Mouse (Mus musculus) liver, embryonic 12.5 days (tissue): Measurements from ENCODE around the gene Xrcc6. TPM values are rescaled to one million over a fixed set of nuclear protein-coding genes. Genes with fewer than 3 reads are reported as not detected.

Experiments used
- ATAC-seq: fragments of 200-750 bp; cut with Nextera tagmentation; 2 replicates; pipeline ENCODE4 v1.8.0; 2017; ENCODE audit warnings: moderate number of reproducible peaks, mild to moderate bottlenecking, moderate library complexity
- H3K27ac ChIP-seq: fragments of 300-500 bp; sonication (generic); 2 replicates; pipeline ENCODE4 v1.5.1; 2016; ENCODE audit warnings: mild to moderate bottlenecking
- H3K27me3 ChIP-seq: fragments of 300-500 bp; sonication (generic); replicated peaks from 2 replicates; pipeline ENCODE4 v1.6.1; 2016; ENCODE audit warnings: mild to moderate bottlenecking, moderate library complexity
- H3K36me3 ChIP-seq: fragments of 300-500 bp; sonication (generic); 2 replicates; pipeline ENCODE4 v1.6.1; 2016; ENCODE audit warnings: mild to moderate bottlenecking, moderate library complexity
- H3K4me1 ChIP-seq: fragments of 300-500 bp; sonication (generic); 2 replicates; pipeline ENCODE4 v1.6.1; 2016
- H3K4me2 ChIP-seq: fragments of 300-500 bp; sonication (generic); 2 replicates; pipeline ENCODE4 v1.6.1; 2016; ENCODE audit warnings: mild to moderate bottlenecking, moderate library complexity
- H3K4me3 ChIP-seq: fragments of 300-500 bp; sonication (generic); 2 replicates; pipeline ENCODE4 v1.5.1; 2016; ENCODE audit warnings: mild to moderate bottlenecking, moderate library complexity
- H3K9ac ChIP-seq: fragments of 300-500 bp; sonication (generic); 2 replicates; pipeline ENCODE4 v1.6.1; 2016; ENCODE audit warnings: mild to moderate bottlenecking, moderate library complexity
- H3K9me3 ChIP-seq: fragments of 300-500 bp; sonication (generic); replicated peaks from 2 replicates; pipeline ENCODE4 v1.6.1; 2016; ENCODE audit warnings: mild to moderate bottlenecking, moderate library complexity
- WGBS: fragments of 180-500 bp; shearing (Covaris S2); methylation state at CpG from one replicate; pipeline ENCODE4 v1.1.7; 2016; ENCODE audit not compliant: insufficient replicate concordance; 5-methylcytosine and 5-hydroxymethylcytosine counted together
- polyA plus RNA-seq: library from polyadenylated mRNA; unstranded; fragments of >200 nt; fragmentation: Nextera tagmentation; extraction: Ambion mirVana; gene quantifications from 2 replicates; pipeline ENCODE4 v1.2.1, GENCODE M21; 2016

The Xrcc6 gene
- polyA plus RNA-seq, 1 experiment from 2014 or later, result 98.7 TPM

GRCm38 (mm10) chr15:81954151-81954583 lies 33.5 kb upstream of the Xrcc6 start:
- no peaks in the 10 kb centered on the region for H3K9me3 ChIP-seq
- H3K27me3 ChIP-seq, result no peaks in the 10 kb centered on the region
- peaks cover 57% of the 10 kb centered on the region for H3K36me3 ChIP-seq
- no peak for ATAC-seq
- H3K4me2 ChIP-seq, result no peak overlapping the region
- H3K27ac ChIP-seq, result no peak overlapping the region
- H3K9ac ChIP-seq, result no peak overlapping the region
- H3K4me1 ChIP-seq, result peaks cover 13% of the 10 kb centered on the region
- no peak overlapping the region for H3K4me3 ChIP-seq
- 84% methylated on average over 9 of the region's 9 CpGs for WGBS

GRCm38 (mm10) chr15:81954716-81955115 lies 32.9 kb upstream of the Xrcc6 start:
- Histone ChIP-seq H3K9me3 (no peaks in the 10 kb centered on the region), H3K27me3 (no peaks in the 10 kb centered on the region), H3K27ac (no peak overlapping the region), H3K4me2 (no peak overlapping the region), H3K9ac (no peak overlapping the region), H3K36me3 (peaks cover 57% of the 10 kb centered on the region), H3K4me1 (peaks cover 14% of the 10 kb centered on the region), H3K4me3 (no peak overlapping the region)
- no peak for ATAC-seq
- WGBS, result 93% methylated on average over 6 of the region's 6 CpGs

DNA sequence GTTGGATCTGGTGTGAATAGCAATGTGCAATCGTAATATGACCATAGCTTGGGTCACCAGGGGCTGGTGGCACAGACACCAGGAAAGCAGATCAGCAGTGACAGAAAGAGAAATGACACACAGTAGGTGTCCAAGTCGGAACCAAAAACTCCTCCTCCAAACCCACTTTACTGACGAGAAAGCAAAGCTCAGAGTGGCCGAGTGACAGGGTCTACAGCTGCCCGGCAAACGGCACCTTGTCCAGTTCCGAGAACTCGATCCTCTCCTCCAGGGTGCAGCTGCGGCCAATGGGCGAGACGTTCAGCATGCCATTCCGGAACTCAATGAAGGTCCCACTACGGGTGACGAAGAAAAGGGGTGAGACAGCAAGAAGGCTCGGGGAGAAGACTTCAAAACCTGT lies 32.2 kb upstream of the Xrcc6 start:
- Histone ChIP-seq H3K27ac (no peak overlapping the region), H3K27me3 (no peaks in the 10 kb centered on the region), H3K4me3 (no peak overlapping the region), H3K9ac (no peak overlapping the region), H3K4me1 (peaks cover 19% of the 10 kb centered on the region), H3K4me2 (no peak overlapping the region), H3K36me3 (peaks cover 57% of the 10 kb centered on the region), H3K9me3 (no peaks in the 10 kb centered on the region)
- 87% methylated on average over 15 of the region's 15 CpGs for WGBS
- no peak for ATAC-seq

GRCm38 (mm10) chr15:81956457-81956856 lies 31.2 kb upstream of the Xrcc6 start:
- H3K27ac ChIP-seq, result no peak overlapping the region
- no peak overlapping the region for H3K9ac ChIP-seq
- ATAC-seq, result no peak
- no peaks in the 10 kb centered on the region for H3K9me3 ChIP-seq
- no peak overlapping the region for H3K4me2 ChIP-seq
- H3K4me3 ChIP-seq, result no peak overlapping the region
- H3K4me1 ChIP-seq, result peaks cover 24% of the 10 kb centered on the region
- WGBS, result 57% methylated on average over 8 of the region's 8 CpGs
- peaks cover 52% of the 10 kb centered on the region for H3K36me3 ChIP-seq
- H3K27me3 ChIP-seq, result no peaks in the 10 kb centered on the region

GRCm38 (mm10) chr15:81957598-81957997 lies 30.0 kb upstream of the Xrcc6 start:
- H3K4me3 ChIP-seq, result no peak overlapping the region
- no peak for ATAC-seq
- WGBS, result 81% methylated on average over 11 of the region's 11 CpGs
- H3K4me1 ChIP-seq, result peaks cover 26% of the 10 kb centered on the region
- no peaks in the 10 kb centered on the region for H3K27me3 ChIP-seq
- H3K9ac ChIP-seq, result no peak overlapping the region
- no peaks in the 10 kb centered on the region for H3K9me3 ChIP-seq
- H3K4me2 ChIP-seq, result no peak overlapping the region
- no peak overlapping the region for H3K27ac ChIP-seq
- peaks cover 40% of the 10 kb centered on the region for H3K36me3 ChIP-seq

GRCm38 (mm10) chr15:81958906-81959305 lies 28.7 kb upstream of the Xrcc6 start:
- WGBS, result 55% methylated on average over 3 of the region's 3 CpGs
- Histone ChIP-seq H3K4me2 (peak overlapping the region; percentile 100), H3K4me3 (no peak overlapping the region), H3K4me1 (peaks cover 26% of the 10 kb centered on the region), H3K9ac (peak overlapping the region; percentile 42), H3K36me3 (peaks cover 30% of the 10 kb centered on the region), H3K9me3 (no peaks in the 10 kb centered on the region), H3K27ac (peak overlapping the region; percentile 66; the same call in 1 of the 2 replicates), H3K27me3 (no peaks in the 10 kb centered on the region)
- ATAC-seq, result no peak

- Histone ChIP-seq H3K27ac (peak within 1 kb of the TSS; percentile 91), H3K9me3 (no peaks in the 10 kb centered on the region), H3K4me1 (peaks cover 34% of the 10 kb centered on the region), H3K9ac (peak within 1 kb of the TSS; percentile 87), H3K4me2 (peak within 1 kb of the TSS; percentile 100), H3K4me3 (peak within 1 kb of the TSS; percentile 82), H3K36me3 (peaks cover 15% of the 10 kb centered on the region), H3K27me3 (no peaks in the 10 kb centered on the region)
- WGBS, result under 1% methylated on average over 77 of the region's 77 CpGs
- ATAC-seq, result peak; percentile 95
These were observed 27.2 kb upstream of the Xrcc6 start, which contains the start of gene Pmm1 for GRCm38 (mm10) chr15:81960171-81961077. Gene Pmm1 (minus strand): TSS chr15:81960930.

DNA sequence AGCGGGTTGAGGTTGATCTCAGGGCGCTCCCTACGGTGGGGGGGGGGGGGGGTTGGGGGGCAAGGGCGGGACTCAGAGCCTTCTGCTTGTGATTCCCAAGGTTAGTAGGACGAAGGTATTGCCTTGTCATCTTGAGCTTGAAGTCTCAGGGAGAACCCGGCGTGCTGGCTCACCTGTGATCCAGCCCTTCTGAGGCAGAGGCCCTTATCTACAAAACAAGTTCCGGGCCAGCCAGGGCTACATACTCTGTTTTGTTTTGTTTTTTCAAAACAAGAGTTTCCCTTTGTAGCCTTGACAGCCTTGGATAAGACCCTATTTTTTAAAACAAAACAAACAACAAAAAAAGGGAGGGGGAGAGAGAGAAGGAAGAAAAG lies 26.6 kb upstream of the Xrcc6 start:
- Histone ChIP-seq H3K9ac (peak overlapping the region; percentile 63), H3K4me2 (peak overlapping the region; percentile 100), H3K4me3 (peak overlapping the region; percentile 82), H3K4me1 (peaks cover 34% of the 10 kb centered on the region), H3K27me3 (0 out of 2 replicates have a peak, but pooled peaks cover 3% of the 10 kb centered on the region), H3K27ac (peak overlapping the region; percentile 91), H3K36me3 (peaks cover 11% of the 10 kb centered on the region; the same call in 1 of the 2 replicates), H3K9me3 (no peaks in the 10 kb centered on the region)
- WGBS, result 0% methylated on average over 5 of the region's 8 CpGs
- peak; percentile 73 for ATAC-seq

GRCm38 (mm10) chr15:81964262-81964661 lies 23.4 kb upstream of the Xrcc6 start:
- ATAC-seq, result no peak
- 18% methylated on average over 1 of the region's 1 CpGs for WGBS
- Histone ChIP-seq H3K9ac (no peak overlapping the region), H3K4me3 (no peak overlapping the region), H3K36me3 (no peaks in the 10 kb centered on the region), H3K4me2 (no peak overlapping the region), H3K9me3 (no peaks in the 10 kb centered on the region), H3K4me1 (peaks cover 39% of the 10 kb centered on the region), H3K27ac (no peak overlapping the region), H3K27me3 (peaks cover 15% of the 10 kb centered on the region)

DNA sequence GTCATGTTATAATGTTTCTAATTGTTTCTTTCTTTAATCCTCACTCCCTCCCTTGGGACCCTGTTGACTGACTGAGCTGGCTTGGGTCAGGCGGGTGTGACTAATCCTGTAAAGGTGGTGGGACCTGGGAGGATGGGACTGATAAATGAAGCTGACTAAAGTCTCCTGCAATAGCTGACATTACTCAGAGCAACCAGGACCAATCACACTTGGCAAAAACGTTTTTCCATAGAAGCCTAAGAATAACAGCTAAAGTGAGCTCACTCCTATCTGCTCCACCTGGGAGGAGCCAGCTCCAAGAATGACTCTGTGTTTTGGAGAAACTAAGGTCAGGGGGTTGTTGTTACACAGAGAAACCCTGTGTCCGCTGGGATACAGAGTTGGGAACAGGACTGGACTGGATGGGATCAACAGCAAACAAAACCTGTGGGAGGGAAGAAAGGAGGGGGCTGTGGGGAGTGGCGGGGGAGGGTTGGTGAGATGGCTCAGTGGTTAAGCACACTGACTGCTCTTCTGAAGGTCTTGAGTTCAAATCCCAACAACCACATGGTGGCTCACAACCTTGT lies 22.6 kb upstream of the Xrcc6 start:
- H3K36me3 ChIP-seq, result no peaks in the 10 kb centered on the region
- H3K27me3 ChIP-seq, result peaks cover 15% of the 10 kb centered on the region
- no peak overlapping the region for H3K4me3 ChIP-seq
- no peak overlapping the region for H3K4me2 ChIP-seq
- H3K9me3 ChIP-seq, result no peaks in the 10 kb centered on the region
- WGBS, result 42% methylated on average over 4 of the region's 4 CpGs
- peaks cover 38% of the 10 kb centered on the region for H3K4me1 ChIP-seq
- H3K27ac ChIP-seq, result no peak overlapping the region
- ATAC-seq, result no peak
- H3K9ac ChIP-seq, result no peak overlapping the region

GRCm38 (mm10) chr15:81966062-81966829 lies 21.4 kb upstream of the Xrcc6 start:
- H3K36me3 ChIP-seq, result no peaks in the 10 kb centered on the region
- H3K27me3 ChIP-seq, result peaks cover 15% of the 10 kb centered on the region
- peaks cover 34% of the 10 kb centered on the region for H3K4me1 ChIP-seq
- no peak overlapping the region for H3K4me2 ChIP-seq
- no peaks in the 10 kb centered on the region for H3K9me3 ChIP-seq
- 68% methylated on average over 13 of the region's 14 CpGs for WGBS
- no peak overlapping the region for H3K4me3 ChIP-seq
- ATAC-seq, result no peak
- H3K27ac ChIP-seq, result no peak overlapping the region
- no peak overlapping the region for H3K9ac ChIP-seq

- H3K4me2 ChIP-seq, result no peak overlapping the region
- no peak for ATAC-seq
- H3K27me3 ChIP-seq, result peaks cover 15% of the 10 kb centered on the region
- H3K9ac ChIP-seq, result no peak overlapping the region
- no peaks in the 10 kb centered on the region for H3K36me3 ChIP-seq
- H3K4me1 ChIP-seq, result peaks cover 29% of the 10 kb centered on the region
- no peak overlapping the region for H3K27ac ChIP-seq
- H3K4me3 ChIP-seq, result no peak overlapping the region
- WGBS, result 84% methylated on average over 5 of the region's 5 CpGs
- no peaks in the 10 kb centered on the region for H3K9me3 ChIP-seq
These were observed 19.8 kb upstream of the Xrcc6 start for GRCm38 (mm10) chr15:81967821-81968220.
